Mouse (Mus musculus): ENCODE results near the gene Gm3138. TPM values are rescaled to one million over a fixed set of nuclear protein-coding genes. Genes with fewer than 3 reads are reported as not detected.
"Not testable (repeated sequence)": the region's sequence is repeated elsewhere in the genome, so short reads cannot be mapped to it uniquely, and the experiment has no call there.

Gene Gm3138
- polyA plus RNA-seq (2014; fragmentation: Nextera tagmentation; extraction: Ambion mirVana), result not detected in 2 replicates

- not testable (repeated sequence) for H3K4me2 ChIP-seq (replicated peaks; ENCODE audit: low read depth, low read length); H3K9ac ChIP-seq (replicated peaks; ENCODE audit: low read depth, low read length); H3K27me3 ChIP-seq (ENCODE audit: control insufficient read depth, insufficient read depth, low read length); H3K9me3 ChIP-seq (ENCODE audit: control insufficient read depth, low read depth, low read length); H3K27ac ChIP-seq (ENCODE audit: low read length); H3K4me3 ChIP-seq (ENCODE audit: low read depth, low read length); H3K4me1 ChIP-seq (ENCODE audit: control insufficient read depth, insufficient read depth, low read length); H3K36me3 ChIP-seq (ENCODE audit: control insufficient read depth, insufficient read depth, low read length); ATAC-seq (ENCODE audit: insufficient number of reproducible peaks, insufficient read depth, low FRiP score, low read depth)
- WGBS, result no CpG with 5 or more reads among the region's 2 CpGs
Measured at GRCm38 (mm10) chr14:4249331-4249730, at the start of gene Gm3138. Gene Gm3138, plus strand, starts transcription at chr14:4249631.

DNA sequence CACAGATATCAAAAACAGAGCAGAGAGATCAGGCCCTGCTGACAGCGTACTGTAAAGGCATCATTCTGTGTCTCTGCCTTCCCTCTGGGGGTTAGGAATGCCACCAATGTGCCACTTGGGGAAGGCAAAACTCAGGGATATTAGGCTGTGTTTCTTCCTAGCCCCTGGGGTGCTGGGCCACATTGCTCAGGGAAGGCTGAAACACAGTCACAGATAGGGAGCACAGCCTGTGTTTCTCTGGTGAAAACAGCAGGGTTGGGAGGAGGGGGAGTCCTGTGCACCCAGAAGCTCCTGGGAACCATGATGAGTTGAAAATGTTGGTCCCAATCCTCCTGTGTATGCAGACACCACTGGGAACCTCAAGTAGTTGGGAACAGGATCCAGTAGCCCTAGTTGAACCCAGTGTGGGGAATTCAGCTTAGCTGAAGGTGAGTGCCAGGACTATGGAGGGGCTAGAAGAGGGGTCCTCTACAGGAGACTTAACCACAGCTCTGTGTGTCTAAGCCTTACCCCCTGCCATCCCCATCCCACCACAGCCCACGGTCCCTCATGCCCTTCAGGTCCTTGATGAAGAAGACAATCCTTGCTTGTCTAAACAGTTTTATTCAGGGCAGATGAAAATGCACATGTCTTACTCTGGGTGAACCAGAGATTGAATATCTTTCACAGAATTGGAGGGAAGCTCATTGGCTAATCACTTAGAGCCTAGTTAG, 20.0 kb downstream of the Gm3138 start:
- H3K36me3 ChIP-seq (ENCODE audit: control insufficient read depth, insufficient read depth, low read length); H3K27me3 ChIP-seq (ENCODE audit: control insufficient read depth, insufficient read depth, low read length); H3K9ac ChIP-seq (replicated peaks; ENCODE audit: low read depth, low read length); H3K9me3 ChIP-seq (ENCODE audit: control insufficient read depth, low read depth, low read length); H3K27ac ChIP-seq (ENCODE audit: low read length); H3K4me3 ChIP-seq (ENCODE audit: low read depth, low read length); ATAC-seq (ENCODE audit: insufficient number of reproducible peaks, insufficient read depth, low FRiP score, low read depth); H3K4me2 ChIP-seq (replicated peaks; ENCODE audit: low read depth, low read length); H3K4me1 ChIP-seq (ENCODE audit: control insufficient read depth, insufficient read depth, low read length): not testable (repeated sequence)
- 81% methylated on average over 2 of the region's 2 CpGs for WGBS

GRCm38 (mm10) chr14:4279828-4280227, 30.4 kb downstream of the Gm3138 start:
- not testable (repeated sequence) for H3K27ac ChIP-seq (ENCODE audit: low read length); H3K9me3 ChIP-seq (ENCODE audit: control insufficient read depth, low read depth, low read length); ATAC-seq (ENCODE audit: insufficient number of reproducible peaks, insufficient read depth, low FRiP score, low read depth); H3K4me2 ChIP-seq (replicated peaks; ENCODE audit: low read depth, low read length); H3K27me3 ChIP-seq (ENCODE audit: control insufficient read depth, insufficient read depth, low read length); H3K4me1 ChIP-seq (ENCODE audit: control insufficient read depth, insufficient read depth, low read length); H3K4me3 ChIP-seq (ENCODE audit: low read depth, low read length); H3K36me3 ChIP-seq (ENCODE audit: control insufficient read depth, insufficient read depth, low read length); H3K9ac ChIP-seq (replicated peaks; ENCODE audit: low read depth, low read length)
- WGBS, result 65% methylated on average over 2 of the region's 3 CpGs

Other genes starting within 250 kb of the Gm3138 start
- 0.48 TPM in 2 replicates for gene Gm5796, start 225.7 kb upstream of the Gm3138 start, polyA plus RNA-seq (2014; fragmentation: Nextera tagmentation; extraction: Ambion mirVana)
- gene Gm3115, start 165.5 kb upstream of the Gm3138 start, polyA plus RNA-seq (2014; fragmentation: Nextera tagmentation; extraction: Ambion mirVana), result not detected in 2 replicates
- 0.45 and 1.4 TPM in 2 replicates for gene Gm8108, start 139.1 kb upstream of the Gm3138 start, polyA plus RNA-seq (2014; fragmentation: Nextera tagmentation; extraction: Ambion mirVana)
- not detected in 2 replicates for gene Gm3127, start 84.6 kb upstream of the Gm3138 start, polyA plus RNA-seq (2014; fragmentation: Nextera tagmentation; extraction: Ambion mirVana)
- 0.21 and 0.35 TPM in 2 replicates for gene Gm2974, start 67.1 kb upstream of the Gm3138 start, polyA plus RNA-seq (2014; fragmentation: Nextera tagmentation; extraction: Ambion mirVana)
- not detected in 2 replicates for gene Gm3149, start 67.7 kb downstream of the Gm3138 start, polyA plus RNA-seq (2014; fragmentation: Nextera tagmentation; extraction: Ambion mirVana)
- 0.18 and 0.35 TPM in 2 replicates for gene 2610042L04Rik, start 85.1 kb downstream of the Gm3138 start, polyA plus RNA-seq (2014; fragmentation: Nextera tagmentation; extraction: Ambion mirVana)
- gene Gm3159, start 147.9 kb downstream of the Gm3138 start, polyA plus RNA-seq (2014; fragmentation: Nextera tagmentation; extraction: Ambion mirVana), result not detected in 2 replicates
- 0.22 and 0.30 TPM in 2 replicates for gene Gm3164, start 165.8 kb downstream of the Gm3138 start, polyA plus RNA-seq (2014; fragmentation: Nextera tagmentation; extraction: Ambion mirVana)
- gene Gm3173, start 181.4 kb downstream of the Gm3138 start, polyA plus RNA-seq (2014; fragmentation: Nextera tagmentation; extraction: Ambion mirVana), result not detected in 2 replicates
- gene Gm3182, start 232.1 kb downstream of the Gm3138 start, polyA plus RNA-seq (2014; fragmentation: Nextera tagmentation; extraction: Ambion mirVana), result not detected in 2 replicates